1 mouse cellular context compared by ENCODE assay signal in the genomic region with DNA sequence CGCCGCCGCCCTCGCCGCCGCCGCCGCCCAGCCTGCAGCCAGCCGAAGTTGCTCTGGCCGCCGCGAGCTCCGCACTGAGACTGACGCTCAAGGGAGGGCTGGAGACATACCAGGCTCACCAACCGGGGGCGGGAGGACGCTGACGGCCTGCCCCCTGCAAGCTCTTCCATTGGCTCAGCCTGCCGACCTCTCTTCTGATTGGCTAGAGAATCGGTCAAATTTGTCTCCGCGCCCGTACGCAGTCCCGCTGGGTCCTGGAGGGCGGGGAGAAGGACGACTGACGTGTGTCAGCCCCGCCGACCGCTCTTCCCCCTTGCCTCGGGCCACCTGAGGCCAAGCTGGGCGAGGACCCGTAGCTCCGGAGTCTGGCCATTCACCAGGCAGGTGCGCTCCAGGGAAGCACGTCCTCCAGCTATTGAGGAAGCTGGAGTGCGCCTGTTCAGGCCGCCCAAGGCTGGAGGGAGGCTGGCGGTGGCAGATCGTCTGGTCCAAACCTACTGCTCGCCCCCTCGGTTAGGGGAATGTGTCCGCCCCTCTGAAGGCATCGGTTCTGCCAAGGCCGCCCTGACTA.
TF ChIP-seq lines count a peak whose summit lies in the region.

A gene (minus strand): TSS at position 90 of the 571 bp plus-strand sequence.

TF ChIP-seq in CH12.LX, 34 proteins besides CTCF, POLR2A, EP300 and RAD21 (continued from another document):
- TF ChIP-seq IRF4 (IDR thresholded peaks at IDR 0.05; ENCODE audit: low read depth, low read length), result peak; percentile 38; the same call in 1 of the 2 replicates
- TF ChIP-seq JUND (conservative IDR thresholded peaks at IDR 0.05; ENCODE audit: low read depth, low read length), result no peak
- peak; percentile 88 for TF ChIP-seq UBTF (IDR thresholded peaks at IDR 0.05; ENCODE audit: low read depth, low read length)
- peak; percentile 95 for TF ChIP-seq POLR2AphosphoS2 (IDR thresholded peaks at IDR 0.05; ENCODE audit: low read depth, low read length)
- TF ChIP-seq MAX (IDR thresholded peaks at IDR 0.05; ENCODE audit: low read length), result peak; percentile 53; the same call in 1 of the 2 replicates
- TF ChIP-seq USF2 (conservative IDR thresholded peaks at IDR 0.05; ENCODE audit: low read depth, low read length), result no peak
- peak; percentile 59 for TF ChIP-seq HCFC1 (IDR thresholded peaks at IDR 0.05; ENCODE audit: low read depth, low read length)
- no peak for TF ChIP-seq ZC3H11A (IDR thresholded peaks at IDR 0.05; ENCODE audit: low read depth, low read length)
- 0 out of 2 replicates have a peak, but pooled peaks have one; percentile 37 for TF ChIP-seq NRF1 (IDR thresholded peaks at IDR 0.05; ENCODE audit: low read depth, low read length)
- TF ChIP-seq TBP (conservative IDR thresholded peaks at IDR 0.05; ENCODE audit: low read depth, low read length), result peak; percentile 95
- 0 out of 2 replicates have a peak, but pooled peaks have one; percentile 56 for TF ChIP-seq KAT2A (IDR thresholded peaks at IDR 0.05; ENCODE audit: insufficient replicate concordance, low read length)
